Mouse (Mus musculus): ENCODE measurements around the gene Thap3.
"Not testable (repeated sequence)": the region's sequence is repeated elsewhere in the genome, so short reads cannot be mapped to it uniquely, and the experiment has no call there.

Thap3 gene

GRCm38 (mm10) chr4:151988342-151989109 is at the start of gene Thap3:
TSS of gene Thap3 (minus strand) at chr4:151988997.
- peak; percentile 89 for DNase-seq

DNA sequence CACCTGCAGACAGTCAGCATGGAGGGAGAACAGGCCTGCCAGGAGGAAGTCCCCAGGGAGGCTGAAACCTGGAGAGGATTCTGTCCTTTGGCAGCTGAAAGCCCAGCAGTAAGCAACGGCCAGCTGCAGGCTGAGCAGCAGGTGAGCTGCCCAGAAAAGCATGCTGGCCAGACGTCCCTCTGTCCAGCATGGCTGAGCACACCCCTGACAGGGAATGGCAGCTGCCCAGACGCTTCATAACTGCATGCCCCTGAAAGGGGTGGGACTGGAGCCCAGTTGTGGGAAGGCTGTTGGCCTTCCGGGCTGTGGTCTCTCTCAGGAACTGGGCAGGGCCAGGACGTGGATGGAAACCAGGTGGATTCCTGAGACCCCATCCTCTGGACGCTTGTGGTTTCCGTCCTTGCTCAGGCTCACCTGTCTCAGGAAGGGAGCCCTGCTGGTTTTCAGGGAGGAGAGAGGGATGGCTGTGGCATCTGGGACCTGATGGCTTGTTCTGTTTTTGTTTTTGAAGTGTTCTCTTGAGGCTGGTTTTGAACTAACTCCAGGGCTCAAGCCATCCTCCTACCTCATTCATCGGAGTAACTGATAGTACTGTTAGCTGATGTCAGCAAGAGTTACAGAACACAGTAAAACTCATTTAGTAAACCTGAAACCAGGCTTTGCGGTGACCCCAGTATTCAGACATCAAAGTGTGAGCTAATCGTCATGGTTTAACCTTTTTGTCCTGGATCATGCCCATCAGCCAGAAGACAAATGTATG is 49.6 kb upstream of the Thap3 start, which contains the start of gene Tas1r1:
Gene Tas1r1, minus strand, starts transcription at position 344 of the 760 bp plus-strand sequence.
- DNase-seq = no peak

GRCm38 (mm10) chr4:152036464-152036863 is 47.7 kb upstream of the Thap3 start:
- not testable (repeated sequence) for DNase-seq

DNA sequence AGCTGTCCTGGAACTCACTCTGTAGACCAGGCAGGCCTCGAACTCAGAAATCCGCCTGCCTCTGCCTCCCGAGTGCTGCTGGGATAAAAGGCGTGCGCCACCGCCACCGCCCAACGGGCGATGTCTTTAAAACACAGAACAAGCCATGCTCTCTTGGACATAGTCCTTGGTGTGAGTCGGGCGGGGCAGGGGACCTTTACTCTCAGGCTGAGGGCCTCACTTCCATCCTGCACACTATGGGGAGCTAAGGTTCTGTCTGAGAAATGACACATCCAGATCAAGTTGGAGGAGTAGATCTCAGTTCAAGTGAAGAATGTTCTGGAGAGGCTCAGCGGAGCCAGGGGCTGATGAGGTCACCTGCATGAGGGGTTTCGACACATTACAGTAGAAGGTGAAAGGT is 44.1 kb upstream of the Thap3 start:
- DNase-seq = no peak

DNA sequence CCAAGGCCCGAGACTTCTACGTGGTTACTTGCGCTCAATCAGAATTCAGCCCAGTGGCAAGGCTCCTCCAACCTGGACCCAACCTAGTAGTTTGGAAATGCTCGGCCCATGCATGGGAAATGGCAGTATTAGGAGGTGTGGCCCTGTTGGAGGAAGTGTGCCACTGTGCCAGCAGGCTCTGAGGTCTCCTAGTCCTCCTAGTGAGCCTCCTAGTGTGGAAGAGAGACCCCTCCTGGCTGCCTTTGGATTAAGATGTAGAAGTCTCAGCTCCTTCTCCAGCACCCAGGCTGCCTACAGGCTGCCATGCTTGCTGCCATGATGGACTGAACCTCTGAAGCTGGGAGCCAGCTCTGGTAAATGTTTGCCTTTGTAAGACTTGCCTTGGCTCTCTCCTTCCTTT is 41.2 kb upstream of the Thap3 start:
- peak in 1 of 2 experiments; percentile 43 for DNase-seq

GRCm38 (mm10) chr4:152029087-152029486 is 40.3 kb upstream of the Thap3 start:
- DNase-seq = peak in 1 of 2 experiments; percentile 44

DNA sequence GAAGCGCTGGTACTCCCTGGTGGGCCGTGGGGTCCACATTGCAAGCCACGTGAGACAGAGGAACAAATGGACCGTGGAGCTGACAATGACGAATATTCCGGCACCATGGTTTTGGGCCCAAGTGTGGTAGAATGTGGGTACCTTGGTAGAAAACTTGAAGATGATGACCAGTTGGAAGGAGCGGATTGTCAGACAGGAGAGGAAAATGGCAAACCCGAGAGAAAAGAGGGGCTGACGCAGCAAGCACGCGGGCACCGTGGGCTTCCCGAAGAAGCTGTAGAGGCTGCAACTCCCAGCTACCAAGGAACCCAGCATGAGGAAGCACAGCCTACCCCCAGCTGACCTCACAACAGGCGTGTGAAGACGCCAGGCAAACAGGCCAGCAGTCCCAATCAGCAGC is 39.7 kb upstream of the Thap3 start:
- DNase-seq = no peak

GRCm38 (mm10) chr4:152027524-152027923 is 38.7 kb upstream of the Thap3 start, which contains the start of gene Zbtb48:
TSS of gene Zbtb48 (minus strand) at chr4:152027671.
- peak; percentile 98 for DNase-seq

- DNase-seq = peak in 1 of 2 experiments; percentile 64
These were observed 38.1 kb upstream of the Thap3 start for GRCm38 (mm10) chr4:152026751-152027508.

DNA sequence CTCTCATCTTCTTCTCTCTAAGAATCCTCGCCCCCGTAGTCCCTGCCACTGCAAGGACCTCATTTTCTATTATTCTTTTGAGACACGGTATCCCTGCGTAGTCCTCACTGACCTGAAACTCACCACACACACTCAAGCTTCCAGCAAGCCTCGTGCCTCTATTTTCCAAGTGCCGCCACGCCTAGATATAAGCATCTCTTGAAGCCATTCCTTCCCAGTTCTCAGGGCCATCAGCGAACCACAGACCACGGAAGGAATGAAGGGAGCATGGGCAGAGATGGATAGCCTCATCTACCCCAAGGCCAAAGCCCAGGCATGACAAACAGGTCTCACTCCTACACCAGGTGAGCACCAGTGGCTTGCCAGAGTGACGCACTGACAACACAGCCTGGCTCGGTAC is 35.7 kb upstream of the Thap3 start:
- DNase-seq = no peak

- no peak for DNase-seq
These were observed 33.7 kb upstream of the Thap3 start for GRCm38 (mm10) chr4:152022506-152022905.

GRCm38 (mm10) chr4:152021568-152022097 is 32.8 kb upstream of the Thap3 start:
- DNase-seq = no peak

DNA sequence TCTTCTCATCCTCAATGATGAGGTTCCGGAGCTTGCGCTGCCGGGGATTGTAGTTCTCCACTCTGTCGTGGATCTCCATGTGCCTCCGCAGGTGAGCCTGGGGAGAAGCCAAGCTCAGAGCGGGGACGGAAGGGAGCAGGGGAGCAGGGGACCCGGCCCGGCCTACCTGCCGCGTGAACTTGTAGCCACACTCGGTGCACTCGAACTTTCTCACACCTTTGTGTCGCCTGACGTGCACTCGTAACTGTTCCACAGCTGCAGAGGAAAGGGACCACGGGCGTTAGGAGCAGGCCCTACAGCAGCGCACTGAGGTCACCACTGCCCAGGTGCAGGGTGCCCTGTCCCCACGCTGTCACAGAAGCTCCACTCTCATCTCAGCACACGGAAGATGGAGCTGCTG is 31.2 kb upstream of the Thap3 start:
- no peak for DNase-seq

DNA sequence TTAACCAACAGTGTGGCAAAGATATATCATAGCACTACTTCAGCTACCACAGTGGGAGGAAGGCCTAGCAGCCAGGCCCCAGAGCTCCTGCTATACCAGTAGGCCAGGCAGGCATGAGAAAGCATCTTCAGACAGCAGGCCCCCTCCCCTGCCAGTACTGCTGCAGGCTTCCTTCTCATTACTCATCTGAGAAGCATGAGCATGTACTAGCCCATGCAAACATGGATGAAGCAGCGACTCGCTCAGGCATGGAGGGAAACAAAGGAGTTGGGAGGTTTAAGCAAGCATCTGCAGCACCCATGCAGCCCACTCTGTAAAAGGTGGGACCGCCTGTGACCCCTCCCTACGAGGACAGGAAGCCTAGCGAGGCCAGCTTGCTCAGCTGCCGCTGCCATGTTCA is 30.3 kb upstream of the Thap3 start:
- no peak for DNase-seq

- peak in 1 of 2 experiments; percentile 21 for DNase-seq
These were observed 24.4 kb upstream of the Thap3 start for GRCm38 (mm10) chr4:152013036-152013813.

DNA sequence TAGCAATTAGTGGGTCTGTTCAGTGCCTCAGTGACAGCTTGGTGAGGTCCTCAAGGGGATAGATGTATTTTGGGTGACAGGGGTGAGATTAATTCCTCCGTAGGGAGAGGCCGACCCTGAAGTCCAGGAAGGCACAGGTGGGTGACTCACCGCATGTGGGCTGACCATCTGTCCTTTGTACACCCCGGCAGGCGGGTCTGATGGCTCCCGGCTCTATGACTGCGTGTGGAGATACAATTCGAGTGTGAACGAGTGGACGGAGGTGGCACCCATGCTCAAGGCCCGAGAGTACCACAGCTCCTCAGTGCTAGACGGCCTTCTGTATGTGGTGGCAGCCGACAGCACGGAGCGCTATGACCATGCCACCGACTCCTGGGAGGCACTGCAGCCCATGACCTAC is 23.3 kb upstream of the Thap3 start:
- DNase-seq = no peak

DNA sequence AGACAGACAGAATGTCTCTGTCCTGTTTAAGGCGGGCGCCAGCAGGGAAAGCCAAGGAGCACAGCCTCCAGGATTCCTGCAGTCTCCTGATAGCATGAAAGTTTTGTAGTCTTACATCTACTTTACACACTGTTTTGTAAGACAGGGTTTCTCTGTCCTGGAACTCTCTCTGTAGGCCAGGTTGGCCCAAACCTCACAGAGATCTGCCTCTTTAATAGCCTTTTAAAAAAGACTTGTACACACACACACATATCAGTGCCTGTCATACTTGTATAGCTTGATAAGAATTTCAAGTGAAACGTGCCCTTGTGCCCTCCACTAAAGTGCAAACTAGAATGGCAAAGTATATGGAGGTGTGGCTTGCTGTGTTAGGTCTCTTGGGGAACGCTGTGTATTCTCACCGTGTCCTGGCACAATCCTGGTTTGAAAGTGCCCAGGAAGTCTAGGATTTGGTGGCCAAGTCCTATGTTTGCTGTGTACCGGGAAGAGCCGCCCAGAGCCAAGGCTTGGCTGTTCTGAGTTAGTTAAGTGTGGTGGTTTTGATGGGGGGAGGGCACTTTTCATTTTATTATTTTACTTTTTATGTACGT is 22.5 kb upstream of the Thap3 start:
- no peak for DNase-seq

- no peak for DNase-seq
These were observed 21.9 kb upstream of the Thap3 start for GRCm38 (mm10) chr4:152010707-152011134.

GRCm38 (mm10) chr4:152010091-152010706 is 21.4 kb upstream of the Thap3 start:
- peak; percentile 51 to 68 for DNase-seq

GRCm38 (mm10) chr4:152009076-152010051 is 20.6 kb upstream of the Thap3 start:
- DNase-seq = peak in 1 of 2 experiments; percentile 24

Data from lung, postnatal 4 days (tissue).